Mouse (Mus musculus): ENCODE results near the gene Mid1.
A peak's percentile ranks its signal among the peaks of the same experiment; 100 is the strongest.

Mid1 gene

GRCm38 (mm10) chrX:169883536-169884272, 198.7 kb downstream of the Mid1 start:
- no peak for DNase-seq (ENCODE audit: low spot score in 2 of 2)

- no peak for DNase-seq (ENCODE audit: low spot score in 2 of 2)
Observed at GRCm38 (mm10) chrX:169890541-169890940, 205.5 kb downstream of the Mid1 start.

DNA sequence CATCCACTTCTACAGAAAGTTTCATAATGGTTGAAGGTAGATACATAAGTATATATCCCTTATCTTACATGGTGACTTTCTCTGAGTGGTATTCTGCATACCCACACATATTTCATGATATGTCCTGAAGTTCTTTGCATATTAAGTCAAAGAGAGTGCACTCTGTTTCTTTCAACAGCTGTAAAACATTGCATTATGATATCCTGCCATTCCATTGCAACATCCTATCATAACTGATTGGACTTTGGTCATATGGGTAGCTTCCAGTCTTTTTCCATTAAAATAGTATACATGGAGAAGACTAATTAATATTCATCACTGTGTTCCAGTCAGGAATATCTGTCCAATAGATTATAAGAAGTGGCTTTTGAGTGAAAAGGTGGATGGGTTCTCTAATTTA, 207.1 kb downstream of the Mid1 start:
- DNase-seq (ENCODE audit: low spot score in 2 of 2): no peak

- DNase-seq (ENCODE audit: low spot score in 2 of 2): no peak
Observed at GRCm38 (mm10) chrX:169892631-169893030, 207.6 kb downstream of the Mid1 start.

- DNase-seq (ENCODE audit: low spot score in 2 of 2): no peak
Observed at GRCm38 (mm10) chrX:169899227-169899950, 214.4 kb downstream of the Mid1 start.

DNA sequence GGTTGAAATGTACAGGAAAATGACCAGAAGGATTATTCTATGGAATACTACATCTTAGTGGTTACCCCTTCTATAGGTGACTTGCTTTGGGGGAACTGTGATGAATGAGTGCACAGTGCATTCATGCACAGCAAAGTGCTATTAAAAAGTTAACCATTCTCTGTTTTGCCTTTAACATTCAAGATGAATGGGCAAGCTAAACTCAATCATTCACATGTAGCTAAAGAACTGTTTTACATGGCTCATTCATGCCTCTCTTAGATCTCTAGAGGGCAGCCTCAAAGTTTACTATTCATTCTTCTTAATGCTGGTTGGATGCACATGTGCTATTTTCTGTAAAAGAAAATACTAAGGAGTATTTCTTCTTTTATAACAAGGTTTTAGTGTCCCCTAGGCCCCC, 217.9 kb downstream of the Mid1 start:
- DNase-seq (ENCODE audit: low spot score in 2 of 2): no peak

DNA sequence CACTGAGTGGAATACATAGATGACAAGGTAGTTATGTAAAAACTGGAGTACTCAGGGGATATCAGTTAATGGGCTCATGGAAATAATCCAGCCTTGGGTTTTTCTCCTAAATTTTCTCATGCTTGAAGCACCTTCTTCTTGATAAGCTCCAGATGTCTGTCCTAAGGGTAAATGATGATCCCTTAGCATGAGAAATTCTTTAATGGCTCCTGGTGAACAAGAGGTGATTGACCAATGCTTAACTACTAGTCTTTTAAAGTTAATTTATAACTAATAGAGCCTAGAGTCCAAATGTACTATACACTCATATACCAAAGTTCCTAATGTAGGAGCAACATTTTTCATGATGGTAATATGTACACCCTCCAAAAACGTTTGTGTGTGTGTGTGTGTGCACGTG, 218.7 kb downstream of the Mid1 start:
- DNase-seq (ENCODE audit: low spot score in 2 of 2): no peak

DNA sequence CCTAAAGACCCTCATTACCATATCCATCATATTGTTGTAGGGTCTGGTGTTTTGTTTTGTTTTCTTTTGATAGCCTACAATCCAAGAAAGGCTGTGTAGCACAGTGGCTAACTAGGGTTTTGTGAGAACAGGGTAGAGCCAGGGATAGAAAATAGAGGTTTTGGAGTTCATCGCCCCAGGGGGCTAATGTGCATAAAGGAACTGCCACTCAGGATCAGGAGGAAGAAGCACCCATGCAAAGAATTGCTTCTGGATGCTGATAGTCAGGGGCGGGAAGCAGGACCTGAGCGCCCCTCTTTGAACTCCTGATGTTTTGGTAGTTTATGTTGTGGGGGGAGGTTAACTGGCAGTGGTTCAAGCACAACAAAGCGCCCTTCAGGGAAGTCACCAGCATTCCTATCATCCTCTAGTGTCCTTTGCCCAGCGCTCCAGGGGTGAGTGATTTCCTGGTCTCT, 221.1 kb downstream of the Mid1 start:
- no peak for DNase-seq (ENCODE audit: low spot score in 2 of 2)

- DNase-seq (ENCODE audit: low spot score in 2 of 2): no peak
Observed at GRCm38 (mm10) chrX:169909898-169910297, 224.9 kb downstream of the Mid1 start.

DNA sequence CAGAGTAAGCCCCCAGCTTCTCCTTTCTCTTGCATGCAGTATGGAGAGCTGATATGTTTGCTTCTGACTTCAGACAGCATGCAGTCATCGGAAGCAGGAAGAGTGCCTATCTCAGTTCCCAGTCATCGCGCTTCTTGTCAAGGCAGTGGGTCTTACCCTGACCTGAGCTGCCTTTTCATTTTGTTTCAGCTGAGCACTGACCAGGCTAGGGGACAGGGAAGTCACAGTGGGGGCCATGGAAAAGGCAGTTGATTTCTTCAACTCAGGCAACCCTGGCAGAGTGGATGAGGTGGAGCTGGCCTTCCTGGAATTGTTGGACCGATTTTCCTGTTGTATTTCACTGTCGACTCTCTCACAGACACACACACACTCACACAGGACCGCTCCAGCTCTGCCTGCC, 230.7 kb downstream of the Mid1 start:
- DNase-seq (ENCODE audit: low spot score in 2 of 2): no peak

DNA sequence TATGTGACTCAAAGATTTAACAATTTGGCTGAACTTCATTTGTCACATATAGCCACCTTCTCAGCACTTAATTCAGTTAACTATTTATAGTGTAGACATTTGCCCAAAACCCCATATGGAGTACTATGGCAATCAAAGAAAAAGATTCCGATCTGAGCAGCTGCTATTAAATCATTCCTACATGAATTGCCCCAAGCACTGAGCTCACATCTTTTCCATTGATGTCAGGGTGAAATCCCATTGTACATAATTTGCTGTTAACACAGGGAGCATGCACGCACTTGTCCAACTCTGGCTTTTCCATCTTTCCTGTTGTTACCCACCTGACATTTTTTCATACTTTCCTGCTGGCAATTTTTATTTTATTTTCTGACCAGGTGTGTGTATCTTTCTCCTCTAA, 237.5 kb downstream of the Mid1 start:
- no peak for DNase-seq (ENCODE audit: low spot score in 2 of 2)

- DNase-seq (ENCODE audit: low spot score in 2 of 2): no peak
Observed at GRCm38 (mm10) chrX:169923417-169923816, 238.4 kb downstream of the Mid1 start.

- no peak for DNase-seq (ENCODE audit: low spot score in 2 of 2)
Observed at GRCm38 (mm10) chrX:169925600-169925999, 240.6 kb downstream of the Mid1 start.

GRCm38 (mm10) chrX:169927110-169927817, 242.3 kb downstream of the Mid1 start:
- DNase-seq (ENCODE audit: low spot score in 2 of 2): no peak

DNA sequence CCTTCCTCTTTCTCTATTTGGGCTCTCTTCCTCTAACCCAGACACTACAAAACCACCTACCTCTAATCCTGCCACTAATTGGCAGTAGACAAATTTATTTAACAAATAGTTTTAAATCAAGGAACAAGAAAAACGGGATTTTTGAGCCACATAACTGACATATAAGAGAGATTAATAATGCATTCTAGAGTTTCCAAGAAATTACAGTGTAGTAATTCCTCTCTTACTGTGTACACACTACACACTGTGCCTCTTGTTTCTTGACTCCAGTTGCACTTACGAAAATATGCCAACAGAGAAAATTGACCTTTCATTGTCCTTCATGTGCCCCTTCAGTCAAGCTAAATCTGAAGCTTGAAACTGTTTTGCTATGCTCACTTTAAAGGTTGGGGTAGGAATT, 245.9 kb downstream of the Mid1 start:
- DNase-seq (ENCODE audit: low spot score in 2 of 2): no peak

DNA sequence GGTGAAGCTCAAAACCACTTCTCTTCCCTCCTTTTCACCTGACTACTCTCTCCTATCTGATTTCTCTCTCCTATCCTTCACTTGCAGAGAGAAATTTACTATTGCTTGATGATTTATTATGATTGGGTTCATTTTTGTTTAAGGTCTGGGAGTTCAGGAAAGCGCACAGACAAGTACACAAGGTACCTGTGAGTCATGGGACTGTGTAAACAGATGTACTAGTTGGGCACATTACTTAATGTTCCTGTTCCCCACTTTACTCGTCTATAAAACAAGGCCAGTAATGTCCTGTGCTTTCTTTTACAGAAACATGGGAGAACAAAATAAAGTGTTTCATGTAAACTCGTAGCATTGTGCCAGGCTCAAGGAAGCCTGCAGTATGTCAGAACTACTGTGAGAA, 248.2 kb downstream of the Mid1 start:
- DNase-seq (ENCODE audit: low spot score in 2 of 2): no peak

DNA sequence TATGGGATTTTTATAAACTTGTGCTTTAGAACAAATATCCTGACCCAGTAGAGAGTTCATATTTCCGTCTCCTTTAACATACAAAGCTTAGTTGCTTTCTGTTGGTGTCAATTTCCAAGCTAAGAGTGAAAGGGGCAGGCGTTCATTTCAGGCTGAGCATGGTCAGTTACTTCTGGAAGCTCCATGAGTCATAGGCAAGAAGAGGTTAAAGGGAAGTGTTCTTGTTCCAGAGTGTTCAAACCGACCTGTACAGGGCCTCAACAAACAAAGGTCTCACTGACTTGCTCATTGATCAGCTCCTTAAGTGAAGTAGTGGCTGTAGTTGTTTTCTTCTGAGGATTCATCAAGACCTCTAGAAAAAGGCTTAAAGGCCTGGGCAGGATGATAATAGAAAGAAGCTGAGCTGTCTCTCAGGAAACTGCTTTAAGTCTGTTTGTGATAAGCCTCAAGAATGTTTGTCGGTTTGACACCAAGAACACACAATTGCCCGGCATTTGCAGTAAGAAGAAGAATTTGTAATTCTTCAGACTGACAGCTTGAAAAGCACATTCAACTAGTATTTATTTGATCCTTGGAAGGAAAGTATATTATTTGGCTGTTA, 252.2 kb downstream of the Mid1 start:
- DNase-seq (ENCODE audit: low spot score in 2 of 2): no peak

GRCm38 (mm10) chrX:169940531-169940930, 255.5 kb downstream of the Mid1 start:
- no peak for DNase-seq (ENCODE audit: low spot score in 2 of 2)

GRCm38 (mm10) chrX:169950596-169950995, 265.6 kb downstream of the Mid1 start:
- no peak for DNase-seq (ENCODE audit: low spot score in 2 of 2)

DNA sequence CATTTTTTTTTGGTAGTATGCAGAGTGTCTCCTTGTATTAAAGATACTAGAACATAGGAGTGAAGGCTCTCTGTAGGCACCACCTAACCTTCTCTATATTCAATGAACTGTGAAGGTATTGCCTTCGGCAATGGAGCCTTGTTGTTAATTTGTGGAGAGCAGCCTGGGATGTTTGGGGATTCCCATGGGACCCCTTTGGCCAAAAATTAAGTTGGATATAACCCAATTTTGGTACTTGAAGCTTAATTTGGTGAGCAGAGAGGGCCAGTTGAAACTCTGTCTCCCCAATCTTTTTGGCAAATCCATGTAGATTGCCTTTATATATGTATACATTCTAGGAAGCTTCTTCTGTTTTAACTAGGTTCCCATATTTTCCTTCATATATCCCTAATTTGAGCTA, 284.3 kb downstream of the Mid1 start:
- no peak for DNase-seq (ENCODE audit: low spot score in 2 of 2)

DNA sequence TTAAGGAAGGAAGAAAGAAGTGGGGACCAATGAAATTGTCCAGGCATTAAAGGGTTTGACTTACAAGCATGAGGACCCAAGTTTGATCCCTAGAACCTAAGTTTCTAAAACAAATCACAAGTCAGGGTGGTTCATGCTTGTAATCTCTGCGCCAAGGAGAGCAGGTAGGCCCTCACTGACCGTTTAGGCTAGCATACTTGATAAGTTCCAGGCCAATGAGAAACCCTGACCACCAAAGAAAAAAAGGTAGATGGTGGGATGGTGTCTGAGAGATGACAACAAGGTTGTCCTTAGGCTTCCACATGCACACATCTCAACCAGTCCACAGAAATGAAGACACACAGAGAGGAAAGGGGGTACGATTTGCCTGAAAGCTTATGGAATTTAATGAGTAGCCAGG, 284.8 kb downstream of the Mid1 start:
- DNase-seq (ENCODE audit: low spot score in 2 of 2): peak; percentile 3 to 5

- DNase-seq (ENCODE audit: low spot score in 2 of 2): peak in 1 of 2 experiments; percentile 0
Observed at GRCm38 (mm10) chrX:169970546-169970945, 285.5 kb downstream of the Mid1 start.
